Mouse (Mus musculus) kidney, adult 11 months (tissue): Measurements from ENCODE around the gene Col25a1.
A peak's percentile ranks its signal among the peaks of the same experiment; 100 is the strongest.

Source experiments
- DNase-seq: peaks from one replicate; pipeline ENCODE4 v3.0.0; 2022

Col25a1 gene

DNA sequence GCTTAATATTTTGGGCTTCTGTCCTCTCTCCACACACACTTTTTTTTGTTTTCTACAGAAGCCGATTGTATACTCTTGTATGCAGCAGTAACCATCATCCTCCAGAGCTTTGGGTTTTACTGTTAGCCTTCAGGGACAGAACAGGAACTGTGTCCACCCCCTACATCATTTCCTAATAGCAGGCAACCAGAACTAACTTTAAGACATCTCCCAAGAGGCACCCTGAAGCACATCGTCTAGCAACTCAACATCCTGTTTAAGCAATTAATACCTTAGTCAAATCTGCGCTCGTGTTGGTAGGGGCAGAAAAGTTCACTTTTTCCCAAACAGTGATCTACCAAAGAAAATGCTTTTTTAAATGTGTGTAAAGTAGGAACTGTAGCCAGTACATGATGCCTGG lies 357.5 kb downstream of the Col25a1 start:
- no peak for DNase-seq

DNA sequence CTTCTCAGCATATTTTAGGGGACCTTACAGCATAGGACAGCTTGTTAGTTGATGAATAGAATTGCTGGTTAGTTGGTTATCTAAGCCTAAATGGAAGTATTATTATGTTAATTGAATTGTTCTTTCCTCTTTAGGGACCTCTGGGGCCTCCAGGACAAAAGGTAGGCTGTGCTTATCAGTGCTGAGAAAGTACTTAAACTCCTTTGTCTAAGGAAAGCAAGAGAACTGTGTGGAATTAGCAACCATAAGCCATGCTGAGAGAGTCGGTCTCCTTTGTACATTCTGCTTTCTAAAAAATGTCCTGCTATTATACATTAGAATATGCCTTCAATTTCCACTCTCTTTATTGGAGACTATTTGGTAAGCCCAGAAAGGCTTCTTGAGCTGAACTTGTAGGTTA lies 362.9 kb downstream of the Col25a1 start:
- no peak for DNase-seq

DNA sequence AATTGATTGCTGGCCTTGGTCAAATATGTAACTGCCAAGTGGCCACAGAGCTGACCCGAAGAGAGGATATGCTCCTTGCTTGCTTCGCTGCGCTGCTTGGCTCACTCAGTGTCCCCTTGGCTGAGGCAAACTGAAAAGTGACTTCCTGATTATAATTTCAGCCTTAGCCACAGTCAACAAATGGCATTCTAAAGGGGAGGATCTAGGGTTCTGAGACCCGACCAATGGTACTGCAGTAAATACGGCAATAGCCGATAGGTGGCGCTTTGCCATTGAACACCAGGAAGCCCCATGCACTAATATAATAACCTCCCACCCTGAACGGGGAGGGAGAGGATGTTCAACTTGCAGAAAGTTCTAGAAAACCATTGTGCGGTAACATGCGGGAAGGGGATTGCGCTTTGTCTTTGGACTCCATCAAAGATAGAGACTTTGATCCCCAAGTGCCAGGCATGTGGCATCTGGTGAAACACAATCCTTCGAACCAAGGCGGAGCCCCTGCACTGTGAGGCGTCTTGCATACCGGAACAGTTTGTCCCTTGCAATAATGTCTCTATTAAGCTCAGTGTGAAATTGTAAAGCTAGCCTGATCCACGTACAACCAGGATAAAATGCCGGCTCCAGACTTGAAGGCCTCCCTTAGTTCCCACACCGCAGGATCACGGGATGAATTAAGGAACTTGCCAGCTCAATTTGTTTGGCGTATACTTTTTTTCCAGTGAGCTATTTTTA lies 363.5 kb downstream of the Col25a1 start:
- peak; percentile 2 for DNase-seq

GRCm38 (mm10) chr3:130497036-130497435 lies 365.7 kb downstream of the Col25a1 start:
- no peak for DNase-seq

GRCm38 (mm10) chr3:130501713-130502112 lies 370.4 kb downstream of the Col25a1 start:
- DNase-seq, result no peak

DNA sequence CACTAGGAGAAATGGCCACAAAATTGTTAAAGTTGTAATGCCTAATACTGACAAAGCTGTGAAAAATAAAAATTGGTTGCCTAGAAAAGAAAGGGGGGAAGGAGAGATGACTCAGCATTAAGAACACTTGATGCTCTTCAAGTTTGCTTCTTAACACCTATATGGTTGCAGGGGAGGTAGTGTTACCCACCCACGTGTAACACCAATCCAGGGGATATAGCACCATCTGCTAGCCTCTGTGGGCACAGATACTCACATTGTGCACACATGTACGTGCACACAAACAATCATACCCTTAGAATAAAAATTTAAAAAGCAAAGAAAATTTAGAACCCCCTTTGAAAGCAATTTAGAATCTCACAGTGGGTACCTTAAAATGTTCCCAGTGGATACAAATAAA lies 377.0 kb downstream of the Col25a1 start:
- no peak for DNase-seq

DNA sequence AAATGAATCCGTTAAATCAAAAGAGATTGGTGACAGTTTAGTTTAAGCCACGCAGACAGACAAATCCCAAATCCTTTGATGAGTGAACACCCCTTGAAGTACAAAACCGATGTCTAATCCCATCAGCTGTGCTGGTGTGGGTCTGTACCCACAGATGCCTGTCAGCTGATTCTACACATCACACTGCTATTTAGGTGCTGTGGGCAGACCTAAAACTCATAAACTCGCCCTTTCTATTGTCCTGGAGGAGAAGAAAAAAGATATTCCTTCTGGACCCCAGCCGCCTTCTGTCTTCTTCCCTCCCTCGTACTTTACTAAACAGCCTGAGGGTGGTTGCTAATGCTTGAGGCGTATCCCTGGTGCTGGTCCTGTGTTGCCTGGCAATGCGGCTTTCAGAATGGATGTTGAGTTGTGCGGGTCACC lies 387.2 kb downstream of the Col25a1 start:
- DNase-seq, result no peak

DNA sequence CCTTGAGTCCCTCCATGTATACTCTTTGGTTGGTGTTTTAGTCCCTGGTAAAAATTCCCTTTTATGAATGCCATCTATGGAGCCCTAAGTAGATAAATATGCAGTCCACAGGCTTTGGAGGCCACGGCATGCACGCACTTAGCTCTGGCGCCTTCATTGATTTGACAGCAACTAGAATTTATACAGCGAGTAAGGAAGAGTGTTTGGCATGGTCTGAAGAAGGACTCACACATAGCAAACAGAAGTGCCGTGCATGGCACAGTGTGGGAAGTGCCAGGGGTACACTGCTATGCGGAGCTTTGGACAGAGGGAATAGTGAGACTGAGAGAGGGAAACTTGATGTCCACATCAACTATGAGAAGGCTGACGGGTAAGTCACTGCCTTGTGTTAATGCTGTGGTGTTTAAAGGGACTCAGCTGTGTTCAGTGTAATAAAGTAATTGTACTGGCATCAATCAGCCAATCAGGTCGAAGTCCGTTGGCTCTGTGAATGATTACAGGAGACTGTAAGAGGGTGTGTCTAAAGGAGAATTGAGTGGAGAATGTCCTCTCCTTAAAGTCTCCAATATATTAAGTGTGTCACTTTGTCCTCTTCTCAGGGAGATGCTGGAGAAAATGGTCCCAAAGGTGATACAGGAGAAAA lies 390.7 kb downstream of the Col25a1 start:
- no peak for DNase-seq

DNA sequence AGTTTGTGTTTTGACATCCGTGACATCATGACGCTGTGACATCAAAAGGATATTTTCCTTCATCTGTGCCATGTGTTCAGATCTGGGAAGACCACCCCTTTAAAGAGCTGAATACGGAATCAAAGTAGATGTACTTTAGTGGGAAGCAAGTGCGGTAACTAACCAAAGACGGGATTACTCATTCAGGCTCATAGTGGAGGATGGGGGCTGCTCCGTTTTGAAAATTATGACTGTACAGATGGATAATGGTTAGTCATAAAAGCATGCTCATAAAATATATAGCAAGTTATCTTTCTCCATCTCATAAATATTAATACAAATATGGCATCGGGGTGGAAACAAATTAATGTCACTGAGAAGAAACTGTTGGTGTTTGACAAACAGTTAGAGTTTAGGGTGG lies 391.7 kb downstream of the Col25a1 start:
- DNase-seq, result no peak

GRCm38 (mm10) chr3:130524367-130525137 lies 393.3 kb downstream of the Col25a1 start:
- DNase-seq, result no peak

- no peak for DNase-seq
Observed at GRCm38 (mm10) chr3:130535021-130535420, 403.7 kb downstream of the Col25a1 start.

DNA sequence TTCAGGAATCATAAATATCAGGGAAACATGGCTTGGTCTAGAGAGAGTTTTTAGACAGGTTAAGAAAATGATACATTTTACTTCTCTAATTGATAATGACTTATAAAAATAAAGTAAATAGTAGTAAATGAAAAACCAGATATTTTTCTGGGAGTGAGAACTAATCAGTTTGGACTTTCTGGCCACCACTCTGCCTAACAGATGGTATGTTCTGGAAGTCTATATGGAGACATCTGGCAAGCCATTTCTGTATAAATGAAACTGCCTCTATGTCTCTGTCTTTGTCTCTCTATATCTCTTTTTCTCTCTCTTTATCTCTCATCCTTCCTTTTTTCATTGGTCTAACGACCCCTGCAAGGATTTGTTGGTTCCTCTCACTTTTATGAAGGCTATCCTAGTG lies 410.2 kb downstream of the Col25a1 start:
- DNase-seq, result no peak

GRCm38 (mm10) chr3:130545995-130546394 lies 414.7 kb downstream of the Col25a1 start:
- no peak for DNase-seq

GRCm38 (mm10) chr3:130549066-130549465 lies 417.8 kb downstream of the Col25a1 start:
- DNase-seq, result no peak

DNA sequence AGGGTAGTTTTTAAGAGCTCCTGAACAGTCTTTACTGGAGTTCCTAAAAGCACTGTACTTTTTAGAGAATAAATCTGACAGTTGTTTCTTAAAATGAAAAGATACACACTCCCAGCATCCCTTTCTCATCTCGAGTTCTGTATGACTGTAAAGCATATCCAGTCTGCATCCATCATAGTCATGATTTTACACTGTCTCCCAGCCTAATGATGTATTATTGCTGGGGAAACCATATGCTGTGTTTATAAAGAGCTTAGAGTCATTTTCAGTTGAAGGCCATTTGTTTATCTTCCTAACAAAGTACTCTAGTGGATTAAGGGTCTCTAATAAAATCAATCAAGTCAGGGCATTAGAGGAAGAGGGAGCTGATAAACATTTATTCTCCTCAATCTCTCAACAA lies 425.0 kb downstream of the Col25a1 start:
- DNase-seq, result no peak

- no peak for DNase-seq
Observed at GRCm38 (mm10) chr3:130565586-130565985, 434.3 kb downstream of the Col25a1 start.

GRCm38 (mm10) chr3:130568331-130569095 lies 437.2 kb downstream of the Col25a1 start:
- no peak for DNase-seq

GRCm38 (mm10) chr3:130573243-130573642 lies 441.9 kb downstream of the Col25a1 start:
- no peak for DNase-seq

- DNase-seq, result no peak
Observed at GRCm38 (mm10) chr3:130574652-130575051, 443.4 kb downstream of the Col25a1 start.

DNA sequence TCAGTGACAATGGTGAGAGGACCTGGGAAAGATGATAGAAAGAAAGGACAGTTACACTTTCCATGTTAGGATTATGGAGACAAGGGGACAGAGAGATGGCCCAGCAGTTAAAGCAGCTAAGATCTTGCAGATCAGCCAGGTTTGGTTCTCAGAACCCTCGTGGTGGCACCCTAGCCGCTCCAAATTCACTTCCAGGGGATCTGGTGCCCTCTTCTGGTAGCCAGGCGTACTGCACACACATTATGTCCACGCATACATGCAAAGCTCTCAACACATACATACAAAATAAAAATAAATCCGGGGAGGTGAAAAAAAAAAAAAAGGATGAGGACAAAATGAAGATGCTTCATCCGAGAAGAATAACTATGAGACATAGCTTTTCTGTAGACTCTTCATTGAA lies 445.4 kb downstream of the Col25a1 start:
- no peak for DNase-seq

DNA sequence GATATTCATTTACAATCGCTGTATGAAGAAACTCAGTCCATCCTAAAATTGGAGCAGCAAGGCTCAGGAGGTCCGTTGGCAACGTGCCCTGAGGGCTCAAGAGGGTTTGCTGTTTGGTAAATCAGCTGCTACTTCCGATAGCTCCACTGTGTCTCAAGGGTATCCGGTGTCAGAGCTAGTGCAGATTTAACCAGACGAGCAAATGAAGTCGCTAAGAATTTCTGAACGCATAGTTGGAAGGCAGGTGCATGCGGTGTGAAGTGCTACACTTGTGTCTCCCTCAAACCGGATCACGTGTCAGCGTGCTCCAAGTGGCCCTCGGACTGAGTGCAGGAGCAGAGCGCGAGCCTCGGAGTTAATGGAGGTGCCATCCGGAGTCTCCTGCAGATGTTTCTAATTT lies 448.2 kb downstream of the Col25a1 start:
- DNase-seq, result no peak

GRCm38 (mm10) chr3:130581577-130581976 lies 450.3 kb downstream of the Col25a1 start:
- no peak for DNase-seq
